19 mouse cellular contexts compared by ENCODE assay signal in the genomic region with DNA sequence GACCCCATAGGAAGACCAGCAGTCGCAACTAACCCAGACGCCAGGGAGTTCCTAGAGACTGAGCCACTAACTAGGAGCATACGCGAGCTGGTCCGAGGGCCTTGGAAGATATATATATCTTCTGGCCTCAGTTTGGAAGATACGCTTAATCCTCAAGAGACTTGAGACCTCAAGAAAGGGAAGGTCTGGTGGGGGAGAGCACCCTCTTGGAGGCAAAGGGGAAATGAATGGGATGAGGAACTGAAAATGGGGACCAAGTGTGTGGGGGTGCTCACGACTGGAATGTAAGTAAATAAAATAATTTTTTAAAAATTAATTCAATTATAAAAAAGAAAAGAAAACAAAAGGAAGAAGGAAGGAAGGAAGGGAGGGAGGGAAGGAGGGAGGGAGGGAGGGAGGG.
"Had no signal": no experiment of that assay in that cellular context is flagged by ENCODE, and none has a peak within 500 bp of the region (broad histone marks: within the 10 kb centered on the region; RNA-seq: fewer than 3 reads in every experiment).

No protein-coding gene starts in this region.

- H3K9me3 ChIP-seq: liver, embryonic 15.5 days; lung, embryonic 15.5 days; midbrain, embryonic 13.5 days; midbrain, embryonic 15.5 days; neural tube, embryonic 12.5 days; stomach, embryonic 15.5 days had no signal

- H3K4me2 ChIP-seq: liver, embryonic 15.5 days; lung, embryonic 15.5 days; midbrain, embryonic 11.5 days; midbrain, embryonic 13.5 days; midbrain, embryonic 15.5 days; neural tube, embryonic 12.5 days; stomach, embryonic 15.5 days had no signal

- ATAC-seq: liver, postnatal 0 days; lung, postnatal 0 days; midbrain, embryonic 13.5 days; midbrain, embryonic 15.5 days had no signal

- H3K4me1 ChIP-seq: liver, embryonic 15.5 days; megakaryocyte, embryonic 14.5 days; neural tube, embryonic 12.5 days; stomach, embryonic 15.5 days had no signal

- H3K27me3 ChIP-seq: liver, embryonic 15.5 days; lung, embryonic 15.5 days; megakaryocyte, embryonic 14.5 days; midbrain, embryonic 15.5 days; neural tube, embryonic 12.5 days; stomach, embryonic 15.5 days had no signal

- H3K4me3 ChIP-seq: liver, embryonic 15.5 days; lung, embryonic 15.5 days; megakaryocyte, embryonic 14.5 days; midbrain, embryonic 13.5 days; midbrain, embryonic 15.5 days; neural tube, embryonic 12.5 days; stomach, embryonic 15.5 days had no signal

- H3K9ac ChIP-seq: liver, embryonic 15.5 days; liver, postnatal 0 days; lung, embryonic 15.5 days; midbrain, embryonic 13.5 days; midbrain, embryonic 15.5 days; neural tube, embryonic 12.5 days; stomach, embryonic 15.5 days had no signal

- H3K36me3 ChIP-seq: liver, embryonic 15.5 days; lung, embryonic 15.5 days; midbrain, embryonic 13.5 days; midbrain, embryonic 15.5 days; neural tube, embryonic 12.5 days; stomach, embryonic 15.5 days had no signal

- DNase-seq: liver, postnatal 0 days; lung, adult 2 months; lung, postnatal 14 days; lung, postnatal 36 days; right cerebral cortex, postnatal 14 days; thymus, adult 2 months; thymus, postnatal 25 days; thymus, postnatal 4 days had no signal

- H3K27ac ChIP-seq: liver, embryonic 15.5 days; lung, embryonic 15.5 days; macrophage; midbrain, embryonic 13.5 days; midbrain, embryonic 15.5 days; neural tube, embryonic 12.5 days; stomach, embryonic 15.5 days; stomach, postnatal 0 days had no signal
